Mouse (Mus musculus): ENCODE measurements around the gene Mcm2. TPM values are rescaled to one million over a fixed set of nuclear protein-coding genes. Genes with fewer than 3 reads are reported as not detected.

Gene Mcm2
- polyA plus RNA-seq, 1 experiment from 2014 or later, result 68.2 TPM

DNA sequence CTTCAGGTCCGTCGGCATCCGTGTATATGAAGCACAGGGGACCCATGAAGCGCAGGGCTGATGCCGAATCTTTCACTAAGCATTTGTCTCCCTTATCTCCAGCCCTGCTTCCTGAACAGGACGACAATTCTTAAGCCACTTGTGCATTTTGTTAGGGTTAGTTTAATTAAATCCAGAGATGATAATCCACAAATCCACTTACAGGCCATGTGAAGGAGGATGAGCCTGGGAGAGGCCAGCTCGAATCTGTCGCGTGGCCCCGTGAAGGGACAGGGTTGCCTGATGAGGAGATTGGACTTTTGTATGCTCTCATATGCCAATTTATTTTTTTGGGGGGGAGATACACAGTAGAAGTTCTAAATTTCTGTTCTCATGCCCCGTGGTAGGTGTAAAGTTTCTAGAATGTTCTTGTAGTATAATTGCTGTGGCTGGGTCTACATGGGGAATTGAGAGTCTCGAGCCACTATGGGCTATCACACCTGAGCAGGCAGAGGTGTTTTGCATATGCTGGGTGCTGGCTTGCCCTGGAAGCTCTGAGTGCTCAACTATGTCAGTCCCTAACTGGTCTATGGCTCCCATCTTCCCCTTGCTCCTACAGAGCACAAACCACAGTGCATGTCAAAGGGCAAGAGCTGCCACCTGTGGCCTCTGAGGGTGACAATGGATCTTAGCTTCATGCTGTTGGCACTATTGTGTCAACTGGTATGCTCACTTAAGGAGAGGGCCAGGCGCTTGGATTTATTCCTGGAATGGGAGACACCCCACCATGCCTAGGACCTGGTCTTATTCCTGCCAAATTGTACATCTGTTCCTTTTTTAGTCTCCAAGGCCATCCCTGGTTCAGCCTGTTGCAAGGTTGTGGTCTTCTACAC is 38.0 kb upstream of the Mcm2 start:
- ATAC-seq (replicated peaks; ENCODE audit: insufficient number of reproducible peaks, insufficient read depth, low FRiP score, low read depth), result no peak
- Histone ChIP-seq H3K9ac (no peak overlapping the region), H3K27ac (no peak overlapping the region), H3K4me3 (no peak overlapping the region), H3K27me3 (0 out of 2 replicates have a peak, but pooled peaks cover 7% of the 10 kb centered on the region), H3K9me3 (replicated peaks) (no peaks in the 10 kb centered on the region), H3K36me3 (no peaks in the 10 kb centered on the region), H3K4me1 (replicated peaks) (peaks cover 70% of the 10 kb centered on the region), H3K4me2 (no peak overlapping the region)
- 60% methylated on average over 13 of the region's 13 CpGs for WGBS

DNA sequence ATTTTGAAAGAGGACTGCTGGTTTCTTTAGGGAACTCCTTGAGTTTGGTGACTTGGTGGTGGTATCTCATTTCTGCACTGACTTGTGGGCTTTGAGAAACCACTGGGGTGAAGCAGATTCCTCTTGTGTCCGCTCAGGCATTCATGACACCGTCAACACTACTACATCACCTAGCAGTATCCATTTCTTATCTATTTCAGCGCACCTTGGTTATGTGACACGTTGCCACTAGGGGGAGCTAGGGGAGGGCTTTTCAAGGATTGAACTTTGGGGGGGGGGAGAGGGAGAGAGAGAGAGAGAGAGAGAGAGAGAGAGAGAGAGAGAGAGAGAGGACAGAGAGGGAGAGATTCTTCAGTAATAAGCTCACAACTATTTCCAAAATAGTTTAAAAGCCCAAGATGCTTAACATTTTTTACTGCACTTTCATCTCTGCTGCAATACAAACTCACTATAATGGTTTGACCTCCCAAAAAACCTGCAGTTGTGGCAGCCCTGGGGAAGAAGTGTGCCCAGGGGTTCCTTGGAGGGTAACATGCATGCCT is 37.2 kb upstream of the Mcm2 start:
- Histone ChIP-seq H3K4me1 (replicated peaks) (peaks cover 62% of the 10 kb centered on the region), H3K36me3 (no peaks in the 10 kb centered on the region), H3K4me2 (no peak overlapping the region), H3K9me3 (replicated peaks) (no peaks in the 10 kb centered on the region), H3K4me3 (no peak overlapping the region), H3K9ac (no peak overlapping the region), H3K27ac (no peak overlapping the region), H3K27me3 (0 out of 2 replicates have a peak, but pooled peaks cover 7% of the 10 kb centered on the region)
- ATAC-seq (replicated peaks; ENCODE audit: insufficient number of reproducible peaks, insufficient read depth, low FRiP score, low read depth), result no peak
- WGBS, result 11% methylated on average over 4 of the region's 4 CpGs

- H3K4me3 ChIP-seq, result no peak overlapping the region
- no peaks in the 10 kb centered on the region for H3K9me3 ChIP-seq (replicated peaks)
- 0 out of 2 replicates have a peak, but pooled peaks cover 7% of the 10 kb centered on the region for H3K27me3 ChIP-seq
- no peak overlapping the region for H3K27ac ChIP-seq
- H3K4me2 ChIP-seq, result no peak overlapping the region
- peaks cover 56% of the 10 kb centered on the region for H3K4me1 ChIP-seq (replicated peaks)
- H3K9ac ChIP-seq, result no peak overlapping the region
- 29% methylated on average over 4 of the region's 4 CpGs for WGBS
- H3K36me3 ChIP-seq, result no peaks in the 10 kb centered on the region
- ATAC-seq (replicated peaks; ENCODE audit: insufficient number of reproducible peaks, insufficient read depth, low FRiP score, low read depth), result no peak
Measured at GRCm38 (mm10) chr6:88934816-88935215, 36.2 kb upstream of the Mcm2 start.

- no peak overlapping the region for H3K27ac ChIP-seq
- 52% methylated on average over 4 of the region's 4 CpGs for WGBS
- peaks cover 49% of the 10 kb centered on the region for H3K4me1 ChIP-seq (replicated peaks)
- H3K9ac ChIP-seq, result no peak overlapping the region
- no peak for ATAC-seq (replicated peaks; ENCODE audit: insufficient number of reproducible peaks, insufficient read depth, low FRiP score, low read depth)
- H3K27me3 ChIP-seq, result 0 out of 2 replicates have a peak, but pooled peaks cover 7% of the 10 kb centered on the region
- H3K36me3 ChIP-seq, result no peaks in the 10 kb centered on the region
- H3K4me3 ChIP-seq, result no peak overlapping the region
- H3K4me2 ChIP-seq, result no peak overlapping the region
- H3K9me3 ChIP-seq (replicated peaks), result no peaks in the 10 kb centered on the region
Measured at GRCm38 (mm10) chr6:88934132-88934531, 35.6 kb upstream of the Mcm2 start.

DNA sequence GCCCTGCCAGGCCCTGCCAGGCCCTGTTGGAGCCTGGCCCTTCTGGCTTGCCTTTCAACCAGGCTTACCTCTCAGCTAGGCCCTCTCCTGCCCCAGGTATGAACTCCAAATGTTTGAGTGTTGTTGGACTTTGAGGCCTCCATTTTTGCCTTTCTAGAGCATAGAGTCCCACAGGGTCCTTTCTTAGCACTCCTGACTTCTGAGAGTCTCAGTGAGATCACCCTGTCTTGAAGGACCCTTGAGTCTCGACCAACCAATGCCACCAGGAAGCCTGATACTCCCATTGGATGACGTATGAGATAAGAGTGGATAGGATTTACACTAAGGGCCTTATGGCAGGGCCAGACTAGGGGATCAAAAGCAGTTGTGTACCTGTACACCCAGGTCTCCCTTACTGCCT is 32.9 kb upstream of the Mcm2 start:
- 0 out of 2 replicates have a peak, but pooled peaks cover 7% of the 10 kb centered on the region for H3K27me3 ChIP-seq
- no peak for ATAC-seq (replicated peaks; ENCODE audit: insufficient number of reproducible peaks, insufficient read depth, low FRiP score, low read depth)
- no peak overlapping the region for H3K4me3 ChIP-seq
- H3K9ac ChIP-seq, result no peak overlapping the region
- H3K27ac ChIP-seq, result no peak overlapping the region
- no peaks in the 10 kb centered on the region for H3K9me3 ChIP-seq (replicated peaks)
- no peaks in the 10 kb centered on the region for H3K36me3 ChIP-seq
- 74% methylated on average over 2 of the region's 2 CpGs for WGBS
- no peak overlapping the region for H3K4me2 ChIP-seq
- H3K4me1 ChIP-seq (replicated peaks), result peaks cover 49% of the 10 kb centered on the region

GRCm38 (mm10) chr6:88930049-88930448 is 31.5 kb upstream of the Mcm2 start:
- Histone ChIP-seq H3K9me3 (replicated peaks) (no peaks in the 10 kb centered on the region), H3K4me2 (no peak overlapping the region), H3K36me3 (no peaks in the 10 kb centered on the region), H3K9ac (no peak overlapping the region), H3K4me1 (replicated peaks) (peaks cover 51% of the 10 kb centered on the region), H3K4me3 (no peak overlapping the region), H3K27me3 (0 out of 2 replicates have a peak, but pooled peaks cover 5% of the 10 kb centered on the region), H3K27ac (no peak overlapping the region)
- WGBS, result 63% methylated on average over 7 of the region's 7 CpGs
- no peak for ATAC-seq (replicated peaks; ENCODE audit: insufficient number of reproducible peaks, insufficient read depth, low FRiP score, low read depth)

DNA sequence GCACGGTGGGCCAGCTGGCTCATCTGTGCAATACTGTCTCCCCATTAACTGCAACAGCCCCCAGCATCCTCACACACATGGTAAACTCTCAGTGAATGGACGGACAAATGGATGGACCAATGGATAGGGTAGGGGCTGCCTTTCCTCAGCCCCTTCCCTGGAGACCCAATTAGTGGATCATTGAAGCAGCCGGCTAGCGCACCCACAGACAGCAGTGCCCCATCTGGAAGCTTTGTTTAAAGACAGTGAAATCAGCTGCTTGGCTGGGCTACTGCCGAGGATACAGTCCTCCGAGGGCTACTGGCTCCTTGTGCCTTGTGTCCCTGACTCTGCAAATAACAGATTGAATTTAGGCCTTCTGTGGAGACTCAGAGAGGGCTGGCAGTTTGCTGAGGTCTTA is 30.9 kb upstream of the Mcm2 start:
- H3K4me2 ChIP-seq, result no peak overlapping the region
- no peak overlapping the region for H3K9ac ChIP-seq
- H3K36me3 ChIP-seq, result no peaks in the 10 kb centered on the region
- no peaks in the 10 kb centered on the region for H3K9me3 ChIP-seq (replicated peaks)
- H3K27me3 ChIP-seq, result no peaks in the 10 kb centered on the region
- no peak for ATAC-seq (replicated peaks; ENCODE audit: insufficient number of reproducible peaks, insufficient read depth, low FRiP score, low read depth)
- 78% methylated on average over 6 of the region's 6 CpGs for WGBS
- H3K27ac ChIP-seq, result no peak overlapping the region
- H3K4me1 ChIP-seq (replicated peaks), result peaks cover 51% of the 10 kb centered on the region
- no peak overlapping the region for H3K4me3 ChIP-seq

DNA sequence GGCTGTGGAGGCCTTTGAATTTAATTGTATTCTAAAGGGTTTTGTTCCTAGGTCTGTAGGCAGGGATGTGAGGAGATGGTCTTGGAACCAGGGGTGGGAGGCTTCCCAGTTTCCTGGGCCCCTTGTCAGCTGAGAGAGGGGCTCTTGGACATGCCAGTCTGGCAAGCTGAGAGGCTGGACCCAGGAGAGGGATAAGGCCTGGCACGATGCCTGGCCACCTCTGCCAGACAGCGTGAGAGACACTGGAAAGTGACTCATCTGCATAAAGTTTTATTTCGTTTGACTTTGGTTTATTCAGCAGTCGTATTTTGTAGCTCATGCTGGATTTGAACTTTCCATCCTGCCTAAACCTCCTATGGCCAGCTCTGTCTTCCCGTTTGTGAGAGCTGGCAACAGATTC is 30.0 kb upstream of the Mcm2 start:
- H3K4me3 ChIP-seq, result no peak overlapping the region
- WGBS, result 52% methylated on average over 5 of the region's 5 CpGs
- no peaks in the 10 kb centered on the region for H3K9me3 ChIP-seq (replicated peaks)
- no peak overlapping the region for H3K9ac ChIP-seq
- no peak overlapping the region for H3K4me2 ChIP-seq
- peaks cover 51% of the 10 kb centered on the region for H3K4me1 ChIP-seq (replicated peaks)
- H3K27ac ChIP-seq, result no peak overlapping the region
- H3K27me3 ChIP-seq, result no peaks in the 10 kb centered on the region
- no peak for ATAC-seq (replicated peaks; ENCODE audit: insufficient number of reproducible peaks, insufficient read depth, low FRiP score, low read depth)
- H3K36me3 ChIP-seq, result no peaks in the 10 kb centered on the region

GRCm38 (mm10) chr6:88928026-88928425 is 29.4 kb upstream of the Mcm2 start:
- Histone ChIP-seq H3K4me2 (no peak overlapping the region), H3K9ac (no peak overlapping the region), H3K4me3 (no peak overlapping the region), H3K27me3 (no peaks in the 10 kb centered on the region), H3K9me3 (replicated peaks) (no peaks in the 10 kb centered on the region), H3K27ac (no peak overlapping the region), H3K4me1 (replicated peaks) (peaks cover 51% of the 10 kb centered on the region), H3K36me3 (no peaks in the 10 kb centered on the region)
- 76% methylated on average over 1 of the region's 1 CpGs for WGBS
- 0 out of 2 replicates have a peak, but pooled peaks have one; percentile 5 for ATAC-seq (replicated peaks; ENCODE audit: insufficient number of reproducible peaks, insufficient read depth, low FRiP score, low read depth)

- WGBS, result 7% methylated on average over 2 of the region's 2 CpGs
- 0 out of 2 replicates have a peak, but pooled peaks have one; percentile 4 for ATAC-seq (replicated peaks; ENCODE audit: insufficient number of reproducible peaks, insufficient read depth, low FRiP score, low read depth)
- no peak overlapping the region for H3K4me3 ChIP-seq
- no peak overlapping the region for H3K27ac ChIP-seq
- no peaks in the 10 kb centered on the region for H3K27me3 ChIP-seq
- H3K36me3 ChIP-seq, result no peaks in the 10 kb centered on the region
- no peak overlapping the region for H3K9ac ChIP-seq
- peaks cover 51% of the 10 kb centered on the region for H3K4me1 ChIP-seq (replicated peaks)
- no peak overlapping the region for H3K4me2 ChIP-seq
- H3K9me3 ChIP-seq (replicated peaks), result no peaks in the 10 kb centered on the region
Measured at GRCm38 (mm10) chr6:88927595-88927994, 29.0 kb upstream of the Mcm2 start.

DNA sequence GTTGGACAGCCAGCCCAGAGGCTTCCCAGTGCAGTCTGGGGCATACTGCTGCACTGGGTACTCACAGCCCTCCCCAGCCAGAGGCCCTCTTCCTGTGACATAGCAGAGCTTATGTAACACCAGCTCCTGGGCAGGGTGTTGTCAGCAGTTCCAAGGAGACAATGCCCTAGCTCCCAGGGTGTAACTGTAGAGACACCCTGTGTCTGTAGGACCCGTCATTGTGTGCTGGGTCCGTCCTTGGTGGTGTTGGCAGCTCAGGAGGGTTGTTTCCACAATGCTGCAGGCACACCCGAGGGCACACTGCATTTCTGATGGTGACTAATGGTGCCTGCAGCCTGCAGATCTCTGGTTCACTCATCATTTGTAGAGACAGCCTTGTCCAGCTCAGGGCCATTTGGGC is 28.3 kb upstream of the Mcm2 start:
- WGBS, result 42% methylated on average over 3 of the region's 3 CpGs
- H3K4me1 ChIP-seq (replicated peaks), result peaks cover 51% of the 10 kb centered on the region
- H3K9me3 ChIP-seq (replicated peaks), result no peaks in the 10 kb centered on the region
- H3K4me3 ChIP-seq, result no peak overlapping the region
- H3K27ac ChIP-seq, result peak overlapping the region; percentile 26; the same call in 1 of the 2 replicates
- ATAC-seq (replicated peaks; ENCODE audit: insufficient number of reproducible peaks, insufficient read depth, low FRiP score, low read depth), result peak; percentile 36; the same call in 1 of the 2 replicates
- no peak overlapping the region for H3K4me2 ChIP-seq
- H3K36me3 ChIP-seq, result no peaks in the 10 kb centered on the region
- H3K27me3 ChIP-seq, result no peaks in the 10 kb centered on the region
- H3K9ac ChIP-seq, result no peak overlapping the region; the same call in 1 of the 2 replicates

Data from heart, embryonic 15.5 days (tissue).